Mouse (Mus musculus) gastrocnemius, adult 8-10 months (tissue): ENCODE measurements around the gene Phf23. TPM values are rescaled to one million over a fixed set of nuclear protein-coding genes. Genes with fewer than 3 reads are reported as not detected.
"Not testable (repeated sequence)": the region's sequence is repeated elsewhere in the genome, so short reads cannot be mapped to it uniquely, and the experiment has no call there.

Source experiments
- DNase-seq, 2 experiments: peaks; one replicate each; pipeline ENCODE4 v3.0.0; 2022; ENCODE audit warnings: low spot score in 2 of 2
- total RNA-seq, 4 experiments: library from RNA; stranded (reverse); gene quantifications; 2 replicates each; pipeline ENCODE4 v1.2.4; 2022

Phf23 gene
- total RNA-seq, 4 experiments from 2014 or later = 20.5 to 28.5 (median 23.0) TPM

DNA sequence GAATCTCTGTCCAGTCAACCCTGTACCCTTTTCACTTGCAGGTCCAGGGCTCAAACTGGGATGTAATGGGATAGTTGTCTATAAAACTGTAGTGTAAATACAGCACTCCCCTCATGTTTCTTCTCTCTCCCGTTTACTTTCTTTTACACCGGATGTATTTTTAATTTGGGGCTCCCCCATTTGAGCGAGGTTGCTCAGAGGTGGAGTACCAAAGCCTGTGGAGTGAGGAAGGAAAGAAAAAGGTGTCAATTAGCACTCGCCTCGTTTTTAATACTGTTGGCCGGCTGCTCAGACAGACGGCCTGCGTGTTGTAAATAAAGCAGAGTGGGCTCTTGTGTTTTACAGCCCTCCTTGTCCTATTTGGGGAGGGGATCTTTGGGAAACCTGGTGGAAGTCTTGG lies 4.1 kb downstream of the Phf23 start:
- no peak for DNase-seq

GRCm38 (mm10) chr11:70000396-70000898 lies 4.9 kb downstream of the Phf23 start, which contains the start of gene Dvl2:
Gene Dvl2 (plus strand): TSS chr11:70000595.
- DNase-seq = peak; percentile 75 to 86

DNA sequence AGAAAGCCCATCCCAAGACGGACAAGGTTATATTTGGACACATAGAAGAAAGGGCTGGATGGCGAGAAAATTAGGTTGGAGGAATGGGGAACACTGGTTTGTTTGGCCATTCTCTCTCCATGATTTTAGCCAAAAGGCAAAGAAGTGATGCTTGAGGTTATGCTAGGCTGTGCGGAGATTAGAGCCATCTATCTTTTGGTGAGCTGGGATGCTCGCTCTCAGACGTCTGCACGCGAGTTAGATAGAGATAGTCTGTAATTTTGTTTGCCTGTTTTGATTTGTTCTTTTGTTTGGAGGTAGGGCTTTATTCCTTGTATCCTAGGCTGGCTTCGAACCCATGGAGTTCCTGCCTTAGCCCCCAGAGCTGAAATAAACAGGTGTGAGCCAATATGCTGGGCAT lies 5.6 kb downstream of the Phf23 start:
- no peak for DNase-seq

DNA sequence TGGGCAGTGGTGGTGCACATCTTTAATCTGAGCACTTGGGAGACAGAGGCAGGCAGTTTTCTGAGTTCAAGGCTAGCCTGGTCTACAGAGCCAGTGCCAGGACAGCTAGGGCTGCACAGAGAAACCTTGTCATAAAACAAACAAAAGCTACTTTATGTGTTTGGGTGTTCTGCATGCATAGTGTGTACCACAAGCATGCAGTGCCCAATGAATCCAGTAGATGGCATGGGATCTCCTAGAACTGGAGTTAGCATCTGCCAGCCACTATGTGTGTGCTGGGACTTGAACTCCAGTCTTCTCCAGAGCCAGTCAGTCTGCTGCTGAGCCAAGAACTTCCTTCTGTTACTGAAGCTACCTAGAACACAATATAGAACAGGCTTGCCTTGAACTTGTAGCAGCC lies 6.3 kb downstream of the Phf23 start:
- DNase-seq = no peak

DNA sequence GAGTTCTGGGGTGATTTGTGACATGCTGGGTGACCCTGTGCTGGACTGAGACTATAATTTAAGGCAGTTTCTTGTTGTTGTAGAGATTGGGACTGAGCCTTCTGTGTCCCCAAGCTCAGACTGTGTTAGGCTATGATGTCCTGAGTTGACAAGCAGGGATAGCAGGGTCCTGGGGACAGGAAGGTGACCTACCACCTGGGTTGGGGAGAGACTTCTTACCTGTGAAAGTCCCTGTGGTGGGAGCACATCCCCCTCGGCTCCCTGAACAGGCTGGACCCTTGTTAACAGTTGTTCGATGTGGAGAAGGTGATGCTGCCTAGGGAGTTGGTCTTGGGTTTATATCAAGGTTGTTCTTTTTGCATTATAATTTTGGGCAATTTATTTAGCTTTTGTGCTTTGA lies 6.9 kb downstream of the Phf23 start:
- DNase-seq = no peak

- no peak for DNase-seq
Observed at GRCm38 (mm10) chr11:70005521-70005920, 9.9 kb downstream of the Phf23 start.

DNA sequence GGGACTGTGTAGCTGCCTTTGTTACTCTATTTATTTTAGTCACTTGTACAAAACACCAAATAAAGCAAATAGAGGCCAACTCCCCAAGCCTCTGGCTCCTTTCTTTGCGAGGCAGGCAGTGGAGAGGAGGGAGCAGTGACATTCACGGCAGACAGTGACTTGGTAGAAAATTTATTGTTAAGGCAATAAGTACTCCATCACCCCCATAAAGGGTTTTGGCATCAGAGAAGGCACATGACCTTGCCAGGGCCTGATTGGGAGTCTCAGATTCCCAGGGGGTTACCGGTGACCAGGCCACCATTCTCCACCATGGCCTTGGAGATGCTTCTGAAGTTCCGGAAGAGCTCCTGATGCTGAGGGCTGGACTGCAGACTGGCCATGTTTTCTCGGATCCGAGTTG lies 14.5 kb downstream of the Phf23 start:
- DNase-seq = no peak

GRCm38 (mm10) chr11:70010548-70010947 lies 15.0 kb downstream of the Phf23 start:
- no peak for DNase-seq

- DNase-seq = no peak
Observed at GRCm38 (mm10) chr11:70010961-70011360, 15.4 kb downstream of the Phf23 start.

GRCm38 (mm10) chr11:70012931-70013330 lies 17.4 kb downstream of the Phf23 start:
- no peak for DNase-seq

DNA sequence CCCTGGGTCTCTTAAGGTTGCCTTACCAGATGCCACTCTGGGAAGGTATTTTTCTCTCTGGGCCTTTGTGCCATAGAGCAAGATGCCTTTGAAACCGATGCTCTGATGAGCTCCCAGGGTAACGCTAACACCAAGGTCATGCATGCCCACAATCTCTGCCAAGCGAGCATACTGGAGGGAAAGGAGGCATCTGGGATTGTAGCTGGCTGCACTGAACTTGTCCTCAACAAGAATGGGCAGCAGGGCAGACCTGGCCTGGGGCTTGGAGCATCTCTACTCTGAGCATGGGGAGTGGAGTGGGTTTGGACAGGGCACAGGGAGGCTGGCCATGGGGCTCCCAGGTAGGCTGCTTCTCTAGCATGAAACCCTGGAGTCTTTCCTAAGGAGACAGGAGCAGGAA lies 17.8 kb downstream of the Phf23 start:
- DNase-seq = no peak

DNA sequence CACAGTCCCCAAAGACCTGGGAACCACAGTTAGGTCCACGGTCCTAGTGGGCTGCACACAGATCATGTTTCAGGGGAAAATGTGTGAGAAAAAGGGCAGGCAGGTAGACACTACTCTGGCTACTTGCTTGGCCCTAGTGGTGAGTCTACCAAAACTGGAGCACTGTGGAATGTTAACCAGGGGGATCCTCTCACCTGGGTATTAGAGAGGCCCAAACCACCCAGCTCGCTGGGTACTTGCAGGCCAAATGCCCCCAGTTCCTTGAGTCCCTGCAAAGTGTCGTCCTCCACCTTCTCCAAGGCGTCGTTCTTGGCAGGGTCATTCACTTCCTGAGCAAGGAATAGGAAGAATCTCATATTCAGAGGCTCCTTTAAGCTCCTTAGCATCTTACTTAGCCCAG lies 18.5 kb downstream of the Phf23 start:
- no peak for DNase-seq

GRCm38 (mm10) chr11:70014880-70015558 lies 19.4 kb downstream of the Phf23 start, which contains the start of gene Acadvl:
Gene Acadvl (minus strand): TSS chr11:70015411.
- DNase-seq = peak; percentile 88 to 90

- no peak for DNase-seq
Observed at GRCm38 (mm10) chr11:70015677-70016076, 20.1 kb downstream of the Phf23 start.

GRCm38 (mm10) chr11:70016177-70016576 lies 20.6 kb downstream of the Phf23 start:
- DNase-seq = not testable (repeated sequence)

- no peak for DNase-seq
Observed at GRCm38 (mm10) chr11:70016669-70017068, 21.1 kb downstream of the Phf23 start, which contains the start of gene Dlg4. Gene Dlg4 (plus strand): TSS chr11:70016942.

DNA sequence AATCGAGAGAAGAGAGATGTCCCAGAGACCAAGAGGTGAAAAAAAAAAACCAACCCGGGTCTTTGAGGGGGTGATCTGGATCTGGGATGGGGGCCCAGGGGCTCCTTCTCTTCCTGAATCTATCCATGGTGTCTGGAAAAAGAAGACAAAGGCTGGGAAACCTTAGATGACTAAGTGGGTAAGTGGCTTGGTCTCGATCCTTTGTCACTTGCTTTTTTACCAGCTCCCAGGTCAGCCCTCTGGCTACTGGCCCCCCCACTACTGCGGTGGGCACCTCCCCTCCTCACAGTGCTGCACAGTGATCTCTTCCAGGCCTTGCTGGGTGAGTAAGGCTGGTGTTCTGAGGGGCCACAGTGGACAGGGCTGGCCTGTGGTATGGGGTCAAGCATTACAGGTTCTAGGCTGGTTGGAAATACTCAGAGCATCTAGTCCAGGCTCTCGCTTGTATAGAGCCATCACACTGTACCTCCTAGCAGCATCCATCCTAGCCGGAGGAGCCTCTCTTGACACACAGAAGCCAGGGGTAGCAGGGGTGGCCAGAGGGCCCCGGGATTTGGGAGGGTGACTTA lies 21.7 kb downstream of the Phf23 start:
- DNase-seq = no peak

GRCm38 (mm10) chr11:70018131-70018990 lies 22.8 kb downstream of the Phf23 start:
- DNase-seq = no peak

DNA sequence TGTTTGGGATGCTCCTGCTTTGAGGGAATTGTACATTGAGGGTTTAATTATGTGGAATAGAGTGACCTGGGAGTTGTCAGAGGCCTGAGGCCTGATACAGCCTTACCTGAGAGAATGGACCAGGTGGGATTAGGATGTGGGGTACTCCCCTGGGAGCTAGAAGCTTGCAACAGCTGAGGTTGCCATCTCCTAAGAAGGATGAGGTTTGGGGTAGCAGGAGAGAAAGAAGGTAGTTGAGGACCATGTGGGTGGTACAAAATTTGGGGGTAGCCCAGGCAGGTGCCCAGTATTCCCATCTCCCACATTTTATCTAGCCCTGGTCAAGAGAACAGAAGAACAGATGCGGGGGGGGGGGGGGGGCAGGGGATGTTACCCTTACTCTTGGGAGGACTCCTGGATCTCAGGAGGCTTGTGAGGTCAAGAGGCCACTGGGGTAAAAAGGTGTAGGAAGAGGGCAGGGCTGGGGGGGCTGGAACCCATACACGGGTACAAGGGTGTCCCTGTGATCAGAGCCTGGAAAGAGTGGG lies 24.0 kb downstream of the Phf23 start:
- DNase-seq = no peak

- DNase-seq = no peak
Observed at GRCm38 (mm10) chr11:70020022-70020631, 24.6 kb downstream of the Phf23 start.

- peak; percentile 66 to 71 for DNase-seq
Observed at GRCm38 (mm10) chr11:70020731-70021263, 25.2 kb downstream of the Phf23 start.
